Mouse (Mus musculus) mammary gland, adult 2 months (tissue): ENCODE results near the gene Ifnar1. TPM values are rescaled to one million over a fixed set of nuclear protein-coding genes. Genes with fewer than 3 reads are reported as not detected.

Experiments used
- polyA plus RNA-seq: library from polyadenylated mRNA; depleted of rRNA; stranded (reverse); fragments of >200 nt; gene quantifications from 2 replicates; pipeline ENCODE4 v1.2.3, GENCODE M21; 2012; ENCODE audit warnings: low replicate concordance; rRNA removed

Gene Ifnar1
- 24.6 and 30.2 TPM in 2 replicates for polyA plus RNA-seq

DNA sequence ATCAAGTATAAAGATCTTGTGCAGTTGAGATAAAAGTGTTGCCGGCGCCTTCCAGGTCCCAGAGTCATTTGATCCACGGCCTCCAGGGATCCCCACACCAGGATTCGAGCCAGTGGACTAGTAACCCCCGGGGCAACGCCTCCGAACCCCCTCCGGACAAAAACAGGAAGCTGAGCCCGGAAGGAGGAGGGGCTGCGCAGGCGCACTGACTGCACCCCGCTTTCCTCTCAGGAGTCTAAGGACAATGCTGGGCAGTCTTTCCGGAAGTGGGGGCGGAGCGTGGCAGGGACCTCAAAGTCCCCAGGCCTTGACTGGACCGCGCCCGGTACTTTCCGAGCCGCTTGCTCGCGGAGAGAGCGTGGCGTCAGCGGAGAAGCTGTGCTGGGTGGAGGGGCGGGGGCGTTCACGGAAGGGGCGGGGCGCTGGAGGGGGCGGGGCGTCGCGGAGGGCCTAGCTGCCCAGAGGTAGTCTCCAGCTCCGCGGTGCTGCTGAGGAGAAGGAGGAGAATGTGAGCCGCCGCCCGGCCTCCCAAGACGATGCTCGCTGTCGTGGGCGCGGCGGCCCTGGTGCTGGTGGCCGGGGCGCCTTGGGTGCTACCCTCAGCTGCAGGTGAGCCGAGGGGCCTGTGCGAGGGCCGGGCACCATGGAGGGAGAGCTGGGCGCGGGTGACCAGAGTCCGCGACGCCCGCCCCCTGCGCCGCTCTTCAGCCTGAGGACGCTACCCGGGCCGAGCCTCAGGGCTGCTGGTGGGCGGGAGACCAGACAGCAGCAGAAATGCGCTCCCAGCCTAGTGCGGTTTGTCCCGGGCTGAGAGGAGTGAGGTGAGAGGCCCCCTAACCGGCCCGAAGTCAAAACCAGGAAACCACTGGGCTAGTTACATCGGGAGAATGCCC is at the start of gene Ifnar1:
TSS of gene Ifnar1 (plus strand) at position 431 of the 893 bp plus-strand sequence.

DNA sequence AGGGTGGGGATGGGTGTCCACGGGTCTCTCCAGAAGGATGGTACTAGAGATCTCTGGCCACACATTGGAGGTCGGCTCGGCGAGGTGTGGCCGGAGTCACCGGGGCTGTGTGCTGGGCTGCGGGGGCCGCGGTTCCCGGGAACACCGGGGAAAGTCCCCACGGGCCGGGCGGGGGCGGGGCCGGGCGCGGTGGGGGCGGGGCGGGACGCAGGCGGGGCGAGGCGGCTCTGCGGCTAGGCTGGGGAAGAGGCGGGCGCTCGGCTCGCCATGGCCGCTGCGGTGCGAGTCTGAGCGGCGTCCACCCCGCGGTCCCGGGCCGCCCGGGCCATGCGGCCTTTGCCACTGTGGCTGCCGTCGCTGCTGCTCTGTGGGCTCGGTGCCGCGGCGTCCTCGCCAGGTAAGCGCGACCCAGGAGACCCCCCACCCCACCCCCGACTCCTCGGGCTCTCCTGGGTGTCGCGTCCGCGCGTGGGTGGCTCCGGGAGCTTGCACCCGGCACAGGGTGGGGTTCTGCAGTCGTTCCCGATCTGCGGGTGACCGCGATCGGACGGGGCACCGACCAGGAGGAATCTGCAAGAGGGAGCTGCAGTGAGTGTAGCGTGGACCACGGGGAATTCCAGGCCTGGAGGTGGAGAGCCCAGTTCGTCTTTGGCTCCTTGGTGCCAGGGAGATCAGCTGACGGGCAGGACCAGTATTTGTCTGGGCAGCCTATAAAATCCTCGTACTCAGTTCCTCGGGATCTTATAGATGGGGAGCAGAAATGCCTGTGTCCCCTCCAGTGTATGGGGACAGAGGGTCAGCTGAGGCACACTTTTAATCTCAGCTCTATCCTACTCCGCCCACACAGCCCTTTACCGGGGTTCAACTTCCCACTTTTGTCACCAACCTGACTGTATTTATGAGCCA is 62.1 kb downstream of the Ifnar1 start, which contains the start of gene Ifngr2:
TSS of gene Ifngr2 (plus strand) at position 237 of the 906 bp plus-strand sequence.

Other genes with a start within 250 kb of the Ifnar1 start
- gene Olig1, start 215.5 kb upstream of the Ifnar1 start, polyA plus RNA-seq = 0.29 and 1.1 TPM in 2 replicates
- gene Ifnar2, start 112.5 kb upstream of the Ifnar1 start, polyA plus RNA-seq = 87.5 and 107 TPM in 2 replicates
- not detected in 2 replicates for gene Gm21970, start 93.5 kb upstream of the Ifnar1 start, polyA plus RNA-seq
- 39.7 and 55.6 TPM in 2 replicates for gene Il10rb, start 79.1 kb upstream of the Ifnar1 start, polyA plus RNA-seq
- gene Ifngr2, start 61.8 kb downstream of the Ifnar1 start, polyA plus RNA-seq = 27.9 and 47.6 TPM in 2 replicates
- 32.6 and 49.5 TPM in 2 replicates for gene Tmem50b, start 112.6 kb downstream of the Ifnar1 start, polyA plus RNA-seq
- 1.7 and 4.3 TPM in 2 replicates for gene Dnajc28, start 133.8 kb downstream of the Ifnar1 start, polyA plus RNA-seq
- gene Gart, start 161.7 kb downstream of the Ifnar1 start, polyA plus RNA-seq = 23.0 and 24.6 TPM in 2 replicates
- 128 and 263 TPM in 2 replicates for gene Son, start 162.3 kb downstream of the Ifnar1 start, polyA plus RNA-seq
- gene Donson, start 203.5 kb downstream of the Ifnar1 start, polyA plus RNA-seq = 10.3 and 20.4 TPM in 2 replicates
- gene Cryzl1, start 243.7 kb downstream of the Ifnar1 start, polyA plus RNA-seq = 14.6 and 40.1 TPM in 2 replicates
- gene Itsn1, start 244.0 kb downstream of the Ifnar1 start, polyA plus RNA-seq = 29.7 and 75.9 TPM in 2 replicates